ENCODE assay signal across 21 mouse cellular contexts in genomic region chr17:31103007-31103570, GRCm38 (mm10). TPM values are rescaled to one million over a fixed set of nuclear protein-coding genes. Genes with fewer than 3 reads are reported as not detected.
DNase-seq lines count a peak whose midpoint lies in the region.
"Had no signal": no experiment of that assay in that cellular context is flagged by ENCODE, and none has a peak within 500 bp of the region (broad histone marks: within the 10 kb centered on the region; RNA-seq: fewer than 3 reads in every experiment).

No protein-coding gene starts in this region.

- DNase-seq in adrenal gland, postnatal 14 days, result peak; percentile 64
- DNase-seq in adrenal gland, adult 8-10 months, result no peak
- peak; percentile 91 for DNase-seq in heart, adult 11 months
- DNase-seq in heart, adult 9 months (ENCODE audit: low spot score in 2 of 2), result no peak
- DNase-seq in 3T3-L1 (ENCODE audit: low read depth, low spot score) (peak; percentile 27), adipocyte (ENCODE audit: low spot score) (peak; percentile 80)
- no peak for DNase-seq in kidney, adult 11 months
- DNase-seq: cerebellum, adult 11 months; cerebellum, adult 2 months; cerebellum, adult 9-11 months; forebrain, postnatal 0 days; gastrocnemius, postnatal 25 days; heart, postnatal 36 days; kidney, adult 18-20 months; kidney, adult 9 months had no signal

RNA-seq across cellular contexts. Expression of gene Tff3, which starts 26.4 kb away (rescaled TPM):
- 0.78 TPM in 1 of 2 replicates, not detected in the other for total RNA-seq in adrenal gland, postnatal 14 days (2021)
- total RNA-seq in adrenal gland, adult 8-10 months (2022), result not detected
- total RNA-seq: common myeloid progenitor, adult 5-6 weeks; ES-E14; forebrain, postnatal 0 days; gastrocnemius, adult 8-10 months; gastrocnemius, postnatal 25 days; granulocyte monocyte progenitor cell, adult 5-6 weeks; heart, adult 8-10 months; heart, postnatal 10 days; heart, postnatal 36 days had no signal

RNA-seq across cellular contexts. Expression of gene Tff2, which starts 41.0 kb away (rescaled TPM):
- not detected in 2 replicates for total RNA-seq in adrenal gland, postnatal 14 days (2021)
- total RNA-seq in adrenal gland, adult 8-10 months (2022), result not detected
- total RNA-seq: common myeloid progenitor, adult 5-6 weeks; ES-E14; forebrain, postnatal 0 days; gastrocnemius, adult 8-10 months; gastrocnemius, postnatal 25 days; granulocyte monocyte progenitor cell, adult 5-6 weeks; heart, adult 8-10 months; heart, postnatal 10 days; heart, postnatal 36 days had no signal

RNA-seq across cellular contexts. Expression of gene Abcg1, which starts 45.6 kb away (rescaled TPM):
- total RNA-seq in adrenal gland, postnatal 14 days (2021), result 11.7 and 21.9 TPM in 2 replicates
- total RNA-seq in adrenal gland, adult 8-10 months (2022), result 10 to 100 TPM; 11.7 to 28.2 (median 16.2) TPM

Comparison
In these comparisons a context has a peak if more than half of its experiments do, and no peak if none do; other contexts are left out.
1. DNase-seq: peak in adrenal gland, postnatal 14 days (single experiment), heart, adult 11 months (single experiment), 3T3-L1 (single experiment) and adipocyte (single experiment); none in adrenal gland, adult 8-10 months (single experiment), heart, adult 9 months (0 of 2) and kidney, adult 11 months (single experiment).